Mouse (Mus musculus): ENCODE data around the gene Maats1.
"Not testable (repeated sequence)": the region's sequence is repeated elsewhere in the genome, so short reads cannot be mapped to it uniquely, and the experiment has no call there.

Gene Maats1

GRCm38 (mm10) chr16:38348217-38348761, 6.3 kb upstream of the Maats1 start:
- DNase-seq (ENCODE audit: low spot score in 2 of 2) = no peak

GRCm38 (mm10) chr16:38347588-38347987, 5.6 kb upstream of the Maats1 start:
- no peak for DNase-seq (ENCODE audit: low spot score in 2 of 2)

GRCm38 (mm10) chr16:38346529-38347325, 4.8 kb upstream of the Maats1 start, which contains the start of the genes Cox17 and Gm21987:
TSS of gene Cox17 (plus strand) at chr16:38346991.
TSS of gene Gm21987 (plus strand) at chr16:38347040.
- DNase-seq (ENCODE audit: low spot score in 2 of 2) = peak; percentile 93 to 95

- no peak for DNase-seq (ENCODE audit: low spot score in 2 of 2)
These were observed 3.2 kb upstream of the Maats1 start for GRCm38 (mm10) chr16:38344941-38345725.

- not testable (repeated sequence) for DNase-seq (ENCODE audit: low spot score in 2 of 2)
These were observed 3.9 kb downstream of the Maats1 start for GRCm38 (mm10) chr16:38338077-38338476.

GRCm38 (mm10) chr16:38334431-38334830, 7.5 kb downstream of the Maats1 start:
- DNase-seq (ENCODE audit: low spot score in 2 of 2) = no peak

- DNase-seq (ENCODE audit: low spot score in 2 of 2) = no peak
These were observed 12.6 kb downstream of the Maats1 start for GRCm38 (mm10) chr16:38329340-38329739.

- no peak for DNase-seq (ENCODE audit: low spot score in 2 of 2)
These were observed 15.1 kb downstream of the Maats1 start for GRCm38 (mm10) chr16:38326778-38327397.

- no peak for DNase-seq (ENCODE audit: low spot score in 2 of 2)
These were observed 17.6 kb downstream of the Maats1 start for GRCm38 (mm10) chr16:38324311-38324710.

GRCm38 (mm10) chr16:38321452-38321935, 20.4 kb downstream of the Maats1 start:
- DNase-seq (ENCODE audit: low spot score in 2 of 2) = peak; percentile 37 to 61

- no peak for DNase-seq (ENCODE audit: low spot score in 2 of 2)
These were observed 22.9 kb downstream of the Maats1 start for GRCm38 (mm10) chr16:38319087-38319486.

GRCm38 (mm10) chr16:38318492-38318891, 23.5 kb downstream of the Maats1 start:
- DNase-seq (ENCODE audit: low spot score in 2 of 2) = no peak

- no peak for DNase-seq (ENCODE audit: low spot score in 2 of 2)
These were observed 33.7 kb downstream of the Maats1 start for GRCm38 (mm10) chr16:38308195-38308594.

- no peak for DNase-seq (ENCODE audit: low spot score in 2 of 2)
These were observed 34.3 kb downstream of the Maats1 start for GRCm38 (mm10) chr16:38307651-38308050.

- no peak for DNase-seq (ENCODE audit: low spot score in 2 of 2)
These were observed 34.7 kb downstream of the Maats1 start for GRCm38 (mm10) chr16:38307221-38307605.

- DNase-seq (ENCODE audit: low spot score in 2 of 2) = no peak
These were observed 35.2 kb downstream of the Maats1 start for GRCm38 (mm10) chr16:38306571-38307220.

- DNase-seq (ENCODE audit: low spot score in 2 of 2) = no peak
These were observed 37.3 kb downstream of the Maats1 start for GRCm38 (mm10) chr16:38304460-38305194.

- DNase-seq (ENCODE audit: low spot score in 2 of 2) = no peak
These were observed 39.6 kb downstream of the Maats1 start for GRCm38 (mm10) chr16:38302367-38302766.

GRCm38 (mm10) chr16:38298410-38298809, 43.5 kb downstream of the Maats1 start:
- no peak for DNase-seq (ENCODE audit: low spot score in 2 of 2)

- peak in 1 of 2 experiments; percentile 13 for DNase-seq (ENCODE audit: low spot score in 2 of 2)
These were observed 46.5 kb downstream of the Maats1 start for GRCm38 (mm10) chr16:38295349-38295930.
